ENCODE assay signal across 8 mouse cellular contexts in the genomic region with DNA sequence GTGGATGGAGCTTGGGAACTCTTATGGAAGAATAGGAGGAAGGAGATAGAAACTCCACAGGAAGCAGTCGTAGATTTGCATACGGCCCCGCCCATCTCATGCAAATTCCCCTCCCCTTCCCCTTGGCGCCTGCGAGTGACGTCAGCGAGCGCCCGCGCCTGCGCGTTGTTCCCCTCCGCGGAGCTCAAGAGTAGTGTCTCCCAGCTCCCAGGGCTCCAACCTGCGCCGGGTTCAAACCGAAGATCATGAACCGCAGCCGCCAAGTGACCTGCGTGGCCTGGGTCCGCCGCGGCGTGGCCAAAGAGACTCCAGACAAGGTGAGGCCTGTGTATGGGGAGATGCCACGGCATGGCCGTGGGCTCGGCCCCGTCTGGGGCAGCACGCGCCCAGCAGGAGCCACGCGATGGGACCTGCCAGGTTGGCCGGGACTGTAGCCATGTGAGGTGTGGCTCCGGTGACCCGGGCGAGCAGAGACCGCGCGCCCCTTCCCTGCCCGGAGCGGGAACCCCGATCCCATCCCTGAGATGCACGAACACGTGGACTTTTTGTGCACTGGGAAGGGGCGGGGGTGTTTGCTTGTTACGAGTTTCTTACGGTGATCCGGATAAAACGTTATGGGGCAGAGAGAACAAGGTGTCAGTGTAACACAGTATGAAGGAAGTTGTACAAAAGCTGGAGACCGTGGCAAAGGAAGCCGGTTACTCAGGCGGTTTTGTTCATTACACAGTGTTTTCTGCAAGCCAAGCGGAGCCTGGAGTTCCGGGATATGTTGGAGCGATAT. TPM values are rescaled to one million over a fixed set of nuclear protein-coding genes. Genes with fewer than 3 reads are reported as not detected.
DNase-seq lines count a peak whose midpoint lies in the region; ATAC-seq lines count a peak whose summit lies in the region.

No protein-coding gene starts in this region.

- under 1% methylated on average over 55 of the region's 55 CpGs for WGBS in intestine, embryonic 14.5 days

- H3K4me1 ChIP-seq in intestine, embryonic 14.5 days (replicated peaks; ENCODE audit: control insufficient read depth, insufficient read depth, low read length) = peaks cover 9% of the 10 kb centered on the region; the same call in 1 of the 2 replicates

- H3K27ac ChIP-seq in intestine, embryonic 14.5 days (ENCODE audit: low read depth) = peak overlapping the region; percentile 44; the same call in 1 of the 2 replicates

- H3K27me3 ChIP-seq in intestine, embryonic 14.5 days (replicated peaks; ENCODE audit: control insufficient read depth, insufficient read depth, low read length) = no peaks in the 10 kb centered on the region

- no peaks in the 10 kb centered on the region for H3K9me3 ChIP-seq in intestine, embryonic 14.5 days (ENCODE audit: control insufficient read depth, low read length)

- intact Hi-C loops in left cerebral cortex, postnatal 14 days (cut with DNase I) = loop anchor here (10.0 kb wide), 2 partner anchors 197 to 647 kb away; no protein-coding TSS in a partner anchor

- H3K9ac ChIP-seq in intestine, embryonic 14.5 days (ENCODE audit: low read length) = peak overlapping the region; percentile 79

- peak; percentile 93 for ATAC-seq in intestine, embryonic 14.5 days (replicated peaks; ENCODE audit: low FRiP score, low TSS enrichment, low read depth)

- DNase-seq in adrenal gland, adult 18-20 months (ENCODE audit: low spot score in 2 of 2) = peak; percentile 94 to 96
- DNase-seq in embryo, embryonic 11 days = peak; percentile 94
- DNase-seq in gastrocnemius, postnatal 25 days = peak; percentile 85
- DNase-seq in intestine, embryonic 14.5 days (ENCODE audit: low spot score) = peak; percentile 98
- peak; percentile 90 to 94 for DNase-seq in left cerebral cortex, postnatal 14 days (ENCODE audit: low spot score in 2 of 2)
- peak; percentile 92 for DNase-seq in mesoderm, embryonic 11.5 days (ENCODE audit: low read depth, low spot score)
- peak; percentile 86 to 87 for DNase-seq in right cerebral cortex, postnatal 36 days (ENCODE audit: low spot score in 2 of 2)
- peak; percentile 91 for DNase-seq in yolk sac, embryonic 10.5 days (ENCODE audit: low spot score)

- H3K4me2 ChIP-seq in intestine, embryonic 14.5 days (ENCODE audit: low read length) = peak overlapping the region; percentile 72

- H3K36me3 ChIP-seq in intestine, embryonic 14.5 days (ENCODE audit: control insufficient read depth, insufficient read depth, low read length) = peaks cover 29% of the 10 kb centered on the region

- H3K4me3 ChIP-seq in intestine, embryonic 14.5 days (ENCODE audit: low read depth, low read length) = peak overlapping the region; percentile 88

RNA-seq across cellular contexts. Expression of a gene that starts 42.6 kb away (rescaled TPM):
- total RNA-seq in adrenal gland, adult 18-20 months (2021) = 10 to 100 TPM; 19.3 to 20.1 TPM
- 10 to 100 TPM; 13.4 to 14.9 TPM for total RNA-seq in gastrocnemius, postnatal 25 days (2021)
- 82.1 and 85.0 TPM in 2 replicates for polyA plus RNA-seq in intestine, embryonic 14.5 days (2014; fragmentation: Nextera tagmentation; extraction: Ambion mirVana)
- 10 to 100 TPM; 15.9 to 19.1 TPM for total RNA-seq in left cerebral cortex, postnatal 14 days (2021)

RNA-seq across cellular contexts. Expression of a gene that starts 45.1 kb away (rescaled TPM):
- 10 to 100 TPM; 13.4 to 14.5 TPM for total RNA-seq in adrenal gland, adult 18-20 months (2021)
- total RNA-seq in gastrocnemius, postnatal 25 days (2021) = 10 to 100 TPM; 11.8 to 15.8 TPM
- 27.3 and 28.2 TPM in 2 replicates for polyA plus RNA-seq in intestine, embryonic 14.5 days (2014; fragmentation: Nextera tagmentation; extraction: Ambion mirVana)
- 10 to 100 TPM; 30.5 to 34.0 TPM for total RNA-seq in left cerebral cortex, postnatal 14 days (2021)

RNA-seq across cellular contexts. Expression of a gene that starts 55.6 kb away (rescaled TPM):
- not detected for total RNA-seq in adrenal gland, adult 18-20 months (2021)
- total RNA-seq in gastrocnemius, postnatal 25 days (2021) = not detected
- polyA plus RNA-seq in intestine, embryonic 14.5 days (2014; fragmentation: Nextera tagmentation; extraction: Ambion mirVana) = not detected in 2 replicates
- under 1 TPM in 1 of 2 experiments, not detected in 1; 0.18 TPM for total RNA-seq in left cerebral cortex, postnatal 14 days (2021)

Comparison
In these comparisons a context has a peak if more than half of its experiments do, and no peak if none do; other contexts are left out.
1. Peak in every context shown above with its lines: DNase-seq, ATAC-seq, H3K4me3 ChIP-seq and H3K27ac ChIP-seq.